Mouse (Mus musculus): Measurements from ENCODE around the gene Kcna7. TPM values are rescaled to one million over a fixed set of nuclear protein-coding genes. Genes with fewer than 3 reads are reported as not detected.
"Not testable (repeated sequence)": the region's sequence is repeated elsewhere in the genome, so short reads cannot be mapped to it uniquely, and the experiment has no call there.

The Kcna7 gene
- total RNA-seq, 2 experiments from 2014 or later = not detected

- peak in 1 of 2 experiments; percentile 14 for DNase-seq (ENCODE audit: extremely low spot score in 1 of 2, low spot score in 2 of 2)
- intact Hi-C loops (cut with DNase I) = no loop called here
Observed at GRCm38 (mm10) chr7:45374620-45375019, 30.8 kb upstream of the Kcna7 start.

- DNase-seq (ENCODE audit: extremely low spot score in 1 of 2, low spot score in 2 of 2) = peak in 1 of 2 experiments; percentile 31
- intact Hi-C loops (cut with DNase I) = no loop called here
Observed at GRCm38 (mm10) chr7:45376057-45376456, 29.4 kb upstream of the Kcna7 start.

- no peak for DNase-seq (ENCODE audit: extremely low spot score in 1 of 2, low spot score in 2 of 2)
- intact Hi-C loops (cut with DNase I) = no loop called here
Observed at GRCm38 (mm10) chr7:45386077-45386476, 19.4 kb upstream of the Kcna7 start.

- peak; percentile 69 to 81 for DNase-seq (ENCODE audit: extremely low spot score in 1 of 2, low spot score in 2 of 2)
- intact Hi-C loops (cut with DNase I) = no loop called here
Observed at GRCm38 (mm10) chr7:45395129-45395541, 10.3 kb upstream of the Kcna7 start.

GRCm38 (mm10) chr7:45395578-45396336 is 9.7 kb upstream of the Kcna7 start, which contains the start of gene Snrnp70:
Snrnp70 (minus strand) TSS chr7:45395742.
- peak; percentile 100 for DNase-seq (ENCODE audit: extremely low spot score in 1 of 2, low spot score in 2 of 2)
- intact Hi-C loops (cut with DNase I) = no loop called here

GRCm38 (mm10) chr7:45396337-45396775 is 9.1 kb upstream of the Kcna7 start:
- intact Hi-C loops (cut with DNase I); DNase-seq (ENCODE audit: extremely low spot score in 1 of 2, low spot score in 2 of 2): not testable (repeated sequence)

- DNase-seq (ENCODE audit: extremely low spot score in 1 of 2, low spot score in 2 of 2) = no peak
- intact Hi-C loops (cut with DNase I) = no loop called here
Observed at GRCm38 (mm10) chr7:45396787-45397186, 8.7 kb upstream of the Kcna7 start.

- intact Hi-C loops (cut with DNase I) = no loop called here
- no peak for DNase-seq (ENCODE audit: extremely low spot score in 1 of 2, low spot score in 2 of 2)
Observed at GRCm38 (mm10) chr7:45401521-45402085, 3.9 kb upstream of the Kcna7 start.

- intact Hi-C loops (cut with DNase I) = no loop called here
- DNase-seq (ENCODE audit: extremely low spot score in 1 of 2, low spot score in 2 of 2) = peak in 1 of 2 experiments; percentile 71
Observed at GRCm38 (mm10) chr7:45403532-45404261, 1.8 kb upstream of the Kcna7 start.

GRCm38 (mm10) chr7:45406157-45407156 is 1.0 kb downstream of the Kcna7 start:
- intact Hi-C loops (cut with DNase I) = no loop called here
- no peak for DNase-seq (ENCODE audit: extremely low spot score in 1 of 2, low spot score in 2 of 2)

- no peak for DNase-seq (ENCODE audit: extremely low spot score in 1 of 2, low spot score in 2 of 2)
- intact Hi-C loops (cut with DNase I) = no loop called here
Observed at GRCm38 (mm10) chr7:45407836-45408235, 2.4 kb downstream of the Kcna7 start.

GRCm38 (mm10) chr7:45408351-45408750 is 2.9 kb downstream of the Kcna7 start:
- intact Hi-C loops (cut with DNase I) = no loop called here

GRCm38 (mm10) chr7:45408949-45409348 is 3.5 kb downstream of the Kcna7 start:
- intact Hi-C loops (cut with DNase I) = no loop called here
- no peak for DNase-seq (ENCODE audit: extremely low spot score in 1 of 2, low spot score in 2 of 2)

More at GRCm38 (mm10) chr7:45408351-45408750, 2.9 kb downstream of the Kcna7 start:
- no peak for DNase-seq (ENCODE audit: extremely low spot score in 1 of 2, low spot score in 2 of 2)

- no peak for DNase-seq (ENCODE audit: extremely low spot score in 1 of 2, low spot score in 2 of 2)
- intact Hi-C loops (cut with DNase I) = no loop called here
Observed at GRCm38 (mm10) chr7:45409497-45410163, 4.2 kb downstream of the Kcna7 start.

GRCm38 (mm10) chr7:45412421-45412820 is 7.0 kb downstream of the Kcna7 start:
- DNase-seq (ENCODE audit: extremely low spot score in 1 of 2, low spot score in 2 of 2) = peak in 1 of 2 experiments; percentile 9
- intact Hi-C loops (cut with DNase I) = no loop called here

GRCm38 (mm10) chr7:45413113-45413863 is 7.8 kb downstream of the Kcna7 start, which contains the start of gene Ntf5:
Ntf5 (plus strand) TSS chr7:45413695.
- intact Hi-C loops (cut with DNase I) = no loop called here
- DNase-seq (ENCODE audit: extremely low spot score in 1 of 2, low spot score in 2 of 2) = peak in 1 of 2 experiments; percentile 32

All from left cerebral cortex, postnatal 10 days (tissue).